Mouse (Mus musculus) kidney, adult 8-10 months (tissue): ENCODE measurements around the gene Spsb1.

Experiments used
- DNase-seq, 2 experiments: peaks; one replicate each; pipeline ENCODE4 v3.0.0; 2022

Gene Spsb1

DNA sequence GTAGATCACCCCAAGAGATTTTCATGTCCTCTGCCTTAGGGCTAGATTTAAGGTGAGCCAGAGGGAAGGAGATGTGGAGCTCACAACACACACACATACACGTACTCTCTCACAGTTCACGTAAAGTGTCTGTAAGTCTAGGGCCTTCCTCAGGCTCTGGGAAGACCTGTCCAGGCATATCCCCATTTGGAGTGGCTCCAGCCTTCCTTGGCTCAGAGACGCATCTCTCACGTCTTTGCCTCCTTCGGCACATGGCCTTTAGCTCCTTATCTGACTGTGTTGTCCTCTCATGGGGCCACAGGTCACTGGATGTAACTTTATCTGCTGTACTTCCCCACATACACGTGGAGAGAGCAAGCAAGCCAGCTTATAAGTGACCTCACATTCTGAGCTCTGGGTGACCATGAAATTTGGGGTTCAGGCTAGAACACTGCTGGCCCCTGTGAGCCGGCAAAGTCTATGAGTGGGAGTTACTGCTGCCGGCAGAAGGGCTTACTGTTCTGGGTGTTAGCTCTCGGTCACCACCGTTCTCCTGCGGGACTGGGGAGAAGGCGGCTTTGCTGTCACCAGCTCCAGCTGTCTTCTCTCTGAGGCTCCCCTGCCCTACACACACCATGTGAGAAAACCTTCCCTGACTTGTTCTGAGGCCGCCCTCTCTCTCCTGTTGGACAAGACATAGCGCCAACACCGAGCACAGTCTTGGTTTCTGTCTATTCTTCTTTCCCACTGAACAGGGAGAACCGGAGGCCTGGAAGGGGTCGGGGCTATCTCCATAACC lies 72.5 kb downstream of the Spsb1 start:
- no peak for DNase-seq

DNA sequence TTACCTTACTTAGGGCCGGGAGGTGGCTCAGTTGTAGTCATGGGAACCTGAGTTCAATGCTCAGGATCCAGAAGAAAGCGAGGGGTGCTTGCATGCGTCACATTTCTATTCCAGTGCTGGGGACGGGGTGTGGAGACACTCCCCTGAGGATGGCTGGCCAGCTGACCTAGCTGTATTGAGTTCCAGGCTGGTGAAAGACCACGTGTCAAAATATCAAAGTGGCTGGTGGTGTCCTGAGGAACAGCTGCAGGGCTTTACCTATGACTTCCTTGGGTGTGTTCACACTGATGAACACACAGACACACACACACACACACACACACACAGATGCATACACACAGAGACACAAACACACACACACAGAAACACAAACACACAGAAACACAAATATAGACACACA lies 73.9 kb downstream of the Spsb1 start:
- DNase-seq, result no peak

DNA sequence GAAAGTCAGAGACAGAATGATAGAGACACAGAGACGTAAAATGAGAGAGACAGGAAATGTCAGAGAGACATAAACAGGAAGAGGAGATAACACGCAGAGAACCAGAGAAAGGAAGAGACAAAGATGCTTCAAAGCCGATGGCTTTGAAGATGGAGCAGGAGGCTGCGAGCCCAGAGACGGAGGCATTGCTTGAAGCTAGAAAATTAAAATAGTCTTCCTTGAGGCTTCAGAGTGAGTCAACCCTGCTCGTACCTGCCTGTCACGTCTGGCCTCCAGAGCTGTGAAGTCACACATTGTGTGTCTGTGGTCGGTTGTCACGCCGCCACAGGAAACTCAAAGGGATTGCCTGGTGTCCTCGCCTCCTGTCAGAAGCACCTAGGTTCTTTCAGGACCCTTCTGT lies 74.9 kb downstream of the Spsb1 start:
- no peak for DNase-seq

DNA sequence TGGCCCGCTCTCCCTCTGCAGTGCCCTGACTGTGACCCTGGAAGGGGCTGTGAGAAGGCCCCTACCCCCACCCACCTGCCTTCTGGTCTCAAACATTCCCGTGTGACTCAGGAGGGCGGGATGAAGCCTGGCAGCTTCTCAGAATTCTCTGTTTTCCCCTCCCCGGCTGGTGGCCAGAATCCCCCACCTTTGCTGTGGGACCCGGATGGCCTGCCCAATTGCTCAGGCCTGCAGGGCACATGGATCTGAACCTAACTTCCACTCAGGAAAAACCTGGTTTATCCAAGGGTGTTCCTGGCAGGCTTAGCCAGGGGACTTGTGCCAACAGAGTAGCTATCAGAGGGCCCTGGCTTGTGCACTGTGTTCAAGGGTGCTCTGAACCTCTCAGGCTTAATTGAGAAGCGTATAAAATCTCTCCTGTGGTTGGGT lies 76.8 kb downstream of the Spsb1 start:
- no peak for DNase-seq

DNA sequence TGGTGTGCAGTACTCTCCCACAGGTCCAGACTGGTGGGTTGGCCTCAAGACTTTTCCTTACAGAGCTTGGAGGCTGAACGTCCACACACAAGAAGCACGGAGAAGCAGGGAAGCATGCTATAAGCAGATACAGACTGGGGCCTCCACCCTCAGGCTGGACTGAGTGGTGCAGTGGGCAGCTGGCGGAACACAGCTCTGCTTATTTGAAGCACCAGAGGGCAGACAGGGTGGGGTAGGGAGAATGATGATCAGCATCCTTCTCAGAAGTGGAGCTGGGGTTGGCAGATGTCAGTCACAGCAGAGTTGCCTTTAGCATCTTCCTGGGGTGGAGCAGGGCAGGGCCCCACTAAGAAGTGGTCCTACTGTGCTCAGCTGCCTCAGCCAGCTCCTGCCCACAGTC lies 77.6 kb downstream of the Spsb1 start:
- DNase-seq, result no peak

DNA sequence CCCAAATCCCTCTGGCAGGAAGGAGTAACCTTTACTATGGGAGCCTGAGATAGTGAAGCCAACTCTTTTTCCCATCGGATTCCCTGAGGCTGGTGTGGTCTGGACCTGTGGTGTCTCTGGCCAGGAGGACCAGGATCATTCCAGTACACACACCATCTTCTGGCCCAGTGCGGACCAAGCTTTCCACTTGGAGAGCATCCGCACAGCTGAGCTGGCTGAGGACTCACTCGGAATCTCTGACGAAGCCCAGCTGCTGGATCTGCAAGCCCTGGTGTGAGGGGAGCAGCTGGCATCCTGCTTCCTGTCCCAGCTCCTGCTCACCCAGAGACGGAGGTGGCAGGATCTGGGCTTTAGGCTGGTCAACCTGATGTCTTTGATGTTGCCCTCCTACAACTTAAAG lies 78.1 kb downstream of the Spsb1 start:
- no peak for DNase-seq

DNA sequence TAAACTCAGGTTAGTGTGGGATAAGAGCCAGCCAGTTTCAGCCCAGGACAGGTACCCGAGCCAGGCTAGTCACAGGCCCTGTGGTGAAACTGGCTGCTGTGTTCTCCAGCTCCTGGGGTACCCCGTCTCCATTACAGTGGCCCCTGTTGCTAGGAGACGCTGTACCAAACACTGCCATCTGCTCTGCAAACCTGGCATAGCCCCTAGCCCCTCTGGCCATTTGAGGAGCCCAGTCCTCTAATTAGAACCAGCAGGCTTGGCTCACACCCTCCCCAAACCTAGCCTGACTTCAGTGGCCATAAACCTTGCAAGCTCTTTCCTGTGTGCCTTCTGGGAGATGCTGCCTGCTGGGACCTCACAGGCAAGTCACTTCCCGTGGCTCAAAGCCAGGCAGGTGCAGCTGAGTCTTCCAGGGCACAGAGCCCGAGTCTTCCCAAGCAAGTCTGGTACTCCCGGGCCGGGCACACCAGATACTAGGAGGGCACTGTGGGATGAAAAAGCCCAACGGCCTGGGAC lies 78.8 kb downstream of the Spsb1 start:
- no peak for DNase-seq

DNA sequence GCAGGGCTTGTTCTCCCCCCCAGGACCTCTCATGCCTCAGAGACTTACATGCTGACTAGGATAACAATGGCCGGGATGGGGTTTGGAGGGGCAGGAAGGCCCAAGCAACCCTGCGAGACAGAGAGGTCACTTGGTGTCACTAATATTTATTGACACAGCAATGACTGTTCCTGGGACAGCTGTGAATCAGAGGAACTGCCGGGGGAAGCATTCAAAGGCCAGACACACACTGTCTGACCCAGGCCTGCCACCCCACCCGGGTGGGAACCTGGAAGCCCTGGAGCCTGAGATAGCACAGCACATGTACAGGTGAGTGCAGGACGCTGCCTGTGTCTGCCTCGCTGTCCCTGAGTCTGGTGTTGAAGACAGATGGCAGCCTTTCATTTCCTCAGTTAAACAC lies 79.5 kb downstream of the Spsb1 start:
- DNase-seq, result peak in 1 of 2 experiments; percentile 39

DNA sequence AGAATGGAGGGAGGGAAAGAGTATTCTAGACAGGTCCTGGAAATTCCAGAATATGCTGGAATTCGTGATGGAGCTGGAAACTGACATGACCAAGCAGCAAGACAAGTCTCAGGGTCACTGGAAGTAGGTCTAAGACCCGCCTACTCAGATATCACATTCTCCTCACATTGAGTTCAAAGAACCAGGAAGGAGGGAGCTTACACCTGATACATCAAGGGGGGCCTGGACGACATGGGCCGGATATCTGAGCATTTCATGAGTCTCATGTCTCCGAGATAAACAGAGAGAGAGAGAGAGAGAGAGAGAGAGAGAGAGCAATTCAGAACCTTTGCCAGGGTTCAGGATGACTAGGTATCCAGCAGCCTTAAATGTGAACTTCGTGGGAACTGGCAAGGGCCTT lies 82.6 kb downstream of the Spsb1 start:
- DNase-seq, result no peak

DNA sequence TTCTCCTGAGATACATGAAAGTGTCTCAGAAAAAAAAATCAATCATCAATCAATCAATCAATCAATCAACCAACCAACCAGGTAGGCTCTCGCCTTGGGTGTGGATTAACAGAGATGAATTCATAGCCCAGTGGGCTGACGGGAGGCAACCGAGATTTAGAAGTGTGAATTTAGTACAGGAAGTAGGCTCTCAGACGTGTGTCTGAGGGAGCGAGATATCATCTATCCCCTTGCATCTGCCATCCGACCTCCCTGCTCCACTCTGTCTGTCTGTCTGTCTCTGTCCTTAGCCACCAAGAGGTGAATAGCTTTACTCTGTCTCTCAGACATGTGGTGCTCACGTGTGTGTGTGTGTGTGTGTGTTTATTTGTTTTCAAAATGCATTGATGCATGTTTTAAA lies 83.3 kb downstream of the Spsb1 start:
- no peak for DNase-seq

DNA sequence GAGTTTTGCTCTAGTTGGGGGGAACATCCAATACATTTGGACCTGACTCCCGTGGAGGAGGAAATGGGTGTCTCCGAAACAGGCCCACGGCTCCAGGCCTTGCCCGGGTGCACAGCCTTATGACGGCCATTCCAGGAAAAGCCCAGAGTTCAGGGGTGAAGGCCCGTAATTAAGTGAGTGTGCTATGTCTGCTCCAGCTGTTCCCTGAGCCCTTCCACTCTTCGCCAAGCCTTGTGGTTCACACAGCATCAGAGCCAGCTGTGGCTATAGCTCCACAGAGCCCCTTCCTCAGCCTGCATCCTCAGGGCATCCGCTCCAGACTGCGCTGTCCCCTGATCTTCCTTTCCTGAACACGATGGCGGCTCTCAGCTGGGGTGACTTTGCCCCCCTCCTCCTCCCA lies 83.8 kb downstream of the Spsb1 start:
- no peak for DNase-seq

DNA sequence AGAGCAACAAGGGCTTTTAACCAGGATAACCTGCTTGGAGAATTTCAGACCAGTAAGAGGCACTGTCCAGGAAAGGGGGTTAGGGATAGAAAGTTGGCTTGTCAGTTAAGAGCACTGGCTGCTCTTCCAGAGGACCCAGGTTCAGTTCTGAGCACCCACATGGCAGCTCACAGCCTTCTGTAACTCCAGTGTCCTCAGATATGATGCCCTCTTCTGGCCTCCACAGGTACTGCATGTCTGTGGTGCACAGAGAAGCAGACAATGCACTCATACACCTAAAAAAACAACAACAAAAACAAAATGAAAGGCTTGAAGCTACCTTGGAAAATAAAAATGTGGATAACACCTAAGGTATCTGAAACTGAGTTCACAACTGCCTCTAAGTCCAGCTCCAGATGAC lies 84.4 kb downstream of the Spsb1 start:
- no peak for DNase-seq

DNA sequence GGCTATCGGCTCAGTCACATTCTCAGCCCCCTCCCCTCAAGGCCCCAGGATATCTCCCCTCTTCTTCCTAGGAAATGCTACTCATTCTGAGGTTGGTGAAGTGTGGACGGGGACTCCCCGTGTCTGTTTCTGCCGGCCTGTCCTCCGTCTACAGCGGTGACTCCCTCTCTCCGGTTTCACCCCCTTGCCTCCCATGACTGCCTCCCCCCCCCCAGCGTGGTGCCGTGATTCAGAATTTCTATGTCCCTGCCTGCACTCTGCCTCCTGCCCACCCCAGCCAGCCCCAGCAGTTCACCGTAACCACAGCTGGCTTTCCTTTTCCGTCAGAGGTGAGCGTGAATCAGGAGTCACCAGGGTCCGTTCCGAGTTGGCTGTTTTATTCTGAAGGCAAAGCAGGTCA lies 86.1 kb downstream of the Spsb1 start:
- DNase-seq, result no peak

DNA sequence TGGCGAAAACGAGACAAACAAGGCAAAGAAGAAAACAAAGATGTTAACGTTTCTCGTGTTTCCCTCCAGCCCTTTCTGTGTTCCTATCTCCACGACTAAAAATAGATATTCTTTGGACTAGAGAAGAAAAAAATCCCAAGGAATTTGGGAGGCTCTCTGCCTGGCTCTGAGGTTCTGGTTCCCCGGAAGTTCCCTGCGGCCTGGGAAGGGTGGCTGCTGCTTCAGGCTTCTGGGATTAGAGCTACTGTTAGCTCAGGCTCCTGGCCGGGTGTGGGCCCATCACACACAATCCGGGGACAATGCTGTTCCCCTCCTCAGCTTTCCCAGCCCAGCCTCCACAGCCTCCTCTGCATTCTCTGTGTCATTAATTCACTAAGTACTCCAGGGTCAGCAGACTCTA lies 86.8 kb downstream of the Spsb1 start:
- no peak for DNase-seq

DNA sequence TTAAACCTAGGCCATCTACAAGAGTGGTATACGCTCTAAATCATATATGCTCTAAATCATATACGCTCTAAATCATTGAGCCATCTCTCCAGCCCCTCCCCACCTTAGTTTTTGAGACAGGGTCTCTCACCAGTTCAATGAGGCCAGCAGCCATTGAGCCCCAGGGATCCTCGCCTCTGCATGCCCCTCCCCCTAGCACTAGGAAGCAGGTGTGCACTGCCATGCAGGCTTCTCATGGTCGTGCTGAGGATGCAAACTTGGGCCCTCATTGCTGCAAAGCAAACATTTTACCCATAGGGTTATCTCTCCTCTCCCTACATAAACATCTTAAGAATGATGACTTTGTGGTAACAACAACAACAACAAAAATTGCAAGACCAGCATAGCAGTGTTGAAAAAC lies 87.5 kb downstream of the Spsb1 start:
- DNase-seq, result no peak

DNA sequence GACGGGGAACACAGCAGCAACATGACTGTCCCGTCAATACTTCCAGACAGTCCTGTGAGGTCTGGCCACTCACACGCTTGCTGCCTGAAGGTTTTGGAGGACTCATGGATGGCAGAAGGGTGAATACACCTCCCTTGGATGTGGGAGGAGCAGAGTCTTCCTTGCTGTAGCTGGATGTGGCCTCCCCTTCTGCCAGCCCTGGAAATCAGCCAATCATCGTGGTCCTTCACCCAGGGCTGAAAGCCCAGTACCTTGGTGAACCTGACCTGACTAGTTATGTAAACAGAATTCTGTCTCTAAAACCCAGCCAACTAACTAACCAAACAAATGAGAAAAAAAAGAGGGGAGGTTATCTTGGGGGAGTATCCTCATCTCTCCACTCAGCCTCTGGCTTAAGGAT lies 90.4 kb downstream of the Spsb1 start:
- DNase-seq, result no peak

DNA sequence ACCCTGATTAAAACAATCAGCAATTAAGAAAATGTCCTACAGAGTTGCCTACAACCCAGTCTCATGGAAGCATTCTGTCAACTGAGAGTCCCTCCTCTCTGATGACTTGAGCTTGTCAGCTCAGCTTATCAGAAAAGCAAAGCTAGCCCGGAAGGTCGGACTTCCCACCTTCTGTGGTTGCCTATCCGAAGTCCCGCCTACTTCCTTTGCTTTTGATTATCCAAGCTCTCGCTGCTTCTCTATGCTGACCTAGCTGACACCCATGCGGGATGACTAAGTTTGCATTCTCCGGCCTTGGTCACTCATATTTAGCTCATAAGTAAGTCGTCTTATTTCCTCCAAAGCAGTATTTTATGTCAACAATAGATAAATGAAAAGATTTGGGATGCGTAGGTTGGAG lies 91.3 kb downstream of the Spsb1 start:
- DNase-seq, result no peak

DNA sequence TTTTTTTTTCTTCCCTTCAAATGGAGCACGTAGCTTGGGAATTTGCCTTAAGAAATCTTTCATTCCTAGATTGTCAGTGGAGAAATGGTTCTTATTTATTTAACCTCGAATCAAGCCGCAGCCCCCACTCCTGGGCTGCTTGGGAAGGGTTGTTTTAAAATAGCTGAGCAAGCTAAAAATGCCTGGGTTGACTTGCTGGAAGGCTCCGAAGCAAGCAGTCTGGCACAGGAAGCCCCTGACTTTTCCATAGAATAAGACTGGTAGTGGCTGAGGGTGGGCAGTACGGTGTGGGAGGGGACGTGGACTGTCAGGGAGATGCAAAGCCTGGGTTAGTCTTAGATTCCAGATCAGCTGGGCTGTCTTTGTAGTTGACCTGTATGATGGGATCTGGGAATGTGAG lies 94.5 kb downstream of the Spsb1 start:
- no peak for DNase-seq

DNA sequence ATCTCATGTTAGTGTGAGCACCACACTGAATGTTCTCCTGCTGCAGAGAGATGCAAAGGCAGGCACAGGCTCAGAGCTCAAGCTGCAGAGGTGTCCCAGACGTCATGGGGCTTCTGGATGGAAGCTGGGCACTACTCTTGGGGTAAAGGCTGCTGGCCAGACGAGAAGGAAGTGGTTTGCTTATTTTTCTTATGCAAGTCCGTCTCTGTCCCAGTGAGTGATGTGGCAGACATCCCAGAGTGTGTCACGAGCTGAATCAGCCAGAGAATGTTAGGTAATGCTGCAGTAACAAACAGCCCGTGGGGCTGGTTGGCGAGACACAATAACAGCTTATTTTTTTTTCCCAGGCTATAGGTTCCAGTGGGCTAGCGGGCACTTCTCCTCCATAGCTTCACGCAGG lies 96.3 kb downstream of the Spsb1 start:
- no peak for DNase-seq

DNA sequence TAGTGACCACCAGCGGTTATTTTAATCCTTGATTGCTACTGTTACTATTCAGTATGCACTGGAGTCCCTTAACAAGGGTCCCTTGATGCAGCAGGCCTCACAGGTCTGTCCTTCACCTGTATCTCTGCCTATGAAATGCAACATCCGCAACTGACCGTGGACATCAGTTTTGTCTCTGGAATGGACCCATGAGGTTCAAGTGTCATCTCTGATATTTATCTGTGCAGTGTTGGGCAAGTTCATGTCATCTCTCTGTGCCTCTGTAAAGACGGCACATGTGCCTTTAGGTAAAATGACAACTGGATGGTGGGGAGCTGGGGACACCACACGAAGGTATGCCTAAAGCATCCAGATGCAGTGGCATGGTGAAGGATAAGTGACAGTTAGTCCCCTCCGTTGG lies 96.7 kb downstream of the Spsb1 start:
- DNase-seq, result no peak

DNA sequence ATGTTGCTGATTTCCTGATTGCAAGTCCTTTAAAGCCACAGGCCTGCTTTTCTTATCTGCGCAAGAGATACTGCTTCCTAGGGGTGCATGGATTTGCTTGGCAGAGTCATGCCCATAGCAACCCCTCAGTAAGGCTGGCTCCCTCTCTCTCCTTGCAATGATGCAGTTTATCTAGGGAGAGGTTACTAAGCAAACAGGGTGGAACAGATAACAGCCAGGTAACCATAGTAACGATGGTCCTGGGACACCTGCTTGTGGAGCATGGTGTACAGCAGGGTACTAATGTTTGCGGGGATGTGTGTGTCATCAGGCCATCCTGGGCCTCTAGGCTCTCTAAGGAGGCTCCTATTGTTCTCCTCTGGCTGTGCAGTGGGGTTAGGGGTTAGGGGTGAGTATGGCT lies 97.2 kb downstream of the Spsb1 start:
- no peak for DNase-seq

DNA sequence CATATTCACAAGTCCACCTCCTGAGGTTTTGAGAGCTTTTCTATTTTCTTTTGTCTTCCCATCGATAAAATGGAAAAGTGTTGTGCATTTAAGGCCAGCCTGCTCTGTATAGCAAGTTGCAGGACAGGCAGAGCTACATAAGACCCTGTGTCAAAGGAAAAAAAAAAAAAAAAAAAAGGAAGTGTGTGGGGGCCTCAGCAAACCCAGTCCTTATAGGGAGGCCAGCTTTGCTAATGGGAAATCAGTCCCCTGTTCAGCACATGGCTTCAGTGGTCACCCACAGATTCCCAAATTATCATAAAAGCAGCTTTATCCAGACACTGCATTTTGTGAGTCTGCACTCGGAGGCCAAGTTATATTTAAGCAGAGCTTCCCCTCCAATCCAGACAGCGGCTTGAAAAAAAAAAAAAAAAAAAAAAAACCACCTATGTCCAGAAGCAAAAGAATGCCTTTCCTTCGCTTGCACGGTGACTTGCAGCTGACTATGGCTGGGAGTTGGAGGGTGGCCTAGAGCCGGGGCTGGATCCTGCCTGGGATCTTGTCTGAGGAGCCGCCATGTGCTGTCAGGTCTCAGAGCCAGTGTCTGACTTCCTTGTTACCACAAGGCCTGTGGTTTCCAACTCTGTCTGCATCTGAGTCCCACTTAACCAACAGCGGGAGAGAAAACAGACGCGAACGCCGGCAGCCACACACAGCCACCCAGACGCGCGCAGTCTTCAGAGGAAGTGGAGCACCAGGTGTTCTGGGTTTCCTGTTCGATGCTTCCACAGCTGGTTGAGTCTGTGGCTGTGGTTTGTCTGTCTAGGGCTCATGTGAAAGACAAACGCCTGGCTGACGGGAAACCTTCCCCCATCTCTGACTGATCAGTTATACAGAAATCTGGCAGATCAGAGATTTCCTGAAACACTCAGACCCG lies 98.7 kb downstream of the Spsb1 start:
- no peak for DNase-seq

DNA sequence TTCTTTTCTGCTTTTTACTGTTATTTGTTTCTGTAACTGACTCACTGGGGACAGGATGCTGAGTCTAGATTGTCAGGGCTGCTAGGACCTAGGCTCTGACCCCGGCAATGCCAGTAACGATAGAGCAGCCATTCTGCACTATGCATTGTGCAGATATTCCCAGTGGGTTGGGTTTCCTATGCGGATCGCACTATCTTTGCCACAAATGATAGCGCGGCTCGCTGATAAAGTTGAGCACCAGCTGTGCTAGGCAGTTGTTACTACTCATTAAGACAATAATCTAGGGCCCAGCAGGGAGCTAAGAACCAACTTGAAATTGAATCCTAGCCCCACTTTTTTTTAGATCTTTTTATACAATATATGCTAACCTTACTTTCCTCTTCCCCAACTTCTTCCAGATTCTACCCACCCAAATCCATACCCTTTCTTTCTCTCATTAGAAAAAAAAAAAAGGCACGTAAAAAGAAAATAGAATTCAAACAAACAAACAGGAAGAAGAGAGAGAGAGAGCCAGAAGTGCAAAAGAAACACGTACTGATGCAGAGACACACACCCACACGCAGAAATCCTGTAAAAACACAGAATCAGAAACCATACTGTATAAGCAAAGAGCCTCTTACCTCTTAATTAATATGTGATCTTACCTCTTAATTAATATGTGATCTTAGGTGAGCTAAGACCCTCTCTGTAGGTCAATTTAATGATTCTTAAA lies 99.5 kb downstream of the Spsb1 start:
- no peak for DNase-seq
